ENCODE assay signal across 7 mouse cellular contexts in genomic region chr8:80772732-80773460, GRCm38 (mm10). TPM values are rescaled to one million over a fixed set of nuclear protein-coding genes. Genes with fewer than 3 reads are reported as not detected.
DNase-seq lines count a peak whose midpoint lies in the region; ATAC-seq lines count a peak whose summit lies in the region.

No protein-coding gene starts in this region.

- H3K4me2 ChIP-seq in heart, embryonic 11.5 days, result no peak overlapping the region

- H3K36me3 ChIP-seq in heart, embryonic 11.5 days (ENCODE audit: control insufficient read depth, insufficient read depth, low read length), result peaks cover 26% of the 10 kb centered on the region

- H3K4me3 ChIP-seq in heart, embryonic 11.5 days (ENCODE audit: low read depth, low read length), result no peak overlapping the region

- WGBS in heart, embryonic 11.5 days (ENCODE audit: insufficient replicate concordance), result 91% methylated on average over 4 of the region's 4 CpGs

- ATAC-seq in heart, embryonic 11.5 days (replicated peaks; ENCODE audit: insufficient number of reproducible peaks, low FRiP score, low TSS enrichment), result no peak

- no peak overlapping the region for H3K9ac ChIP-seq in heart, embryonic 11.5 days (ENCODE audit: low read depth, low read length)

- peak; percentile 30 to 60 for DNase-seq in heart, adult 9 months (ENCODE audit: low spot score in 2 of 2)
- DNase-seq in right cerebral cortex, adult 2 months (ENCODE audit: low spot score in 2 of 2), result peak; percentile 10 to 15
- DNase-seq in right cerebral cortex, postnatal 25 days, result no peak
- peak; percentile 18 to 68 for DNase-seq in kidney, postnatal 36 days
- no peak for DNase-seq in ovary, postnatal 14 days (ENCODE audit: low spot score)
- DNase-seq in frontal cortex, postnatal 25 days (ENCODE audit: low spot score in 2 of 2), result no peak

- no peaks in the 10 kb centered on the region for H3K9me3 ChIP-seq in heart, embryonic 11.5 days (replicated peaks; ENCODE audit: control insufficient read depth, low read length)

- no peak overlapping the region for H3K27ac ChIP-seq in heart, embryonic 11.5 days (ENCODE audit: low read depth, low read length)

- H3K4me1 ChIP-seq in heart, embryonic 11.5 days (ENCODE audit: control insufficient read depth, insufficient read depth, low read length), result no peaks in the 10 kb centered on the region

- no peaks in the 10 kb centered on the region for H3K27me3 ChIP-seq in heart, embryonic 11.5 days (ENCODE audit: control insufficient read depth, insufficient read depth, low read length)

RNA-seq across cellular contexts. Expression of gene Smarca5, which starts 33.6 kb away (rescaled TPM):
- 51.6 and 52.7 TPM in 2 replicates for polyA plus RNA-seq in heart, embryonic 11.5 days (2014; fragmentation: Nextera tagmentation; extraction: Ambion mirVana)

Comparison
In these comparisons a context has a peak if more than half of its experiments do, and no peak if none do; other contexts are left out.
1. DNase-seq: peak in heart, adult 9 months (2 of 2), right cerebral cortex, adult 2 months (2 of 2) and kidney, postnatal 36 days (2 of 2); none in right cerebral cortex, postnatal 25 days (single experiment), ovary, postnatal 14 days (single experiment) and frontal cortex, postnatal 25 days (0 of 2).